Comparison of ENCODE assay signal across 15 mouse cellular contexts in the genomic region with DNA sequence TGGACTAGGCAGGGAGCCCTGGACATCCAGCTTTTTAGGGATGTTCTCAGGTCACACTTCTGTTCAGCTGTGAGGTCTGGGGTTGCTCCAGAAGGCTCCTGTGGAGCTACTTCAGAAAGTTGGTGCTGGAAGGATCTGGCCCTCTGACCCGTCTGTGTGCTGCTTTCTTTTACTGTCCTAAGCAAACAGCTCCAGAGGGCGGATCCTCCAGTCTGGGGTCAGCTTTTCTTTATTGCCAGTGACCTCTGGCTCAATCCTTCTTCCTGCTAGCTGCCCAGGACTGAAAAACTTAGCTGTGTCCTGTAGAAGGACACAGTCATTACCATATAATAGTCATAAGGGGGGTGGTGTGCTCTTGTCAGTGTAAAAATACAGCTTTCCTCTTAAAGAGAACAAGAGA. TPM values are rescaled to one million over a fixed set of nuclear protein-coding genes. Genes with fewer than 3 reads are reported as not detected.
DNase-seq lines count a peak whose midpoint lies in the region; ATAC-seq lines count a peak whose summit lies in the region.
"Had no signal": no experiment of that assay in that cellular context is flagged by ENCODE, and none has a peak within 500 bp of the region (broad histone marks: within the 10 kb centered on the region; RNA-seq: fewer than 3 reads in every experiment).

No protein-coding gene starts in this region.

- no peak overlapping the region for H3K4me2 ChIP-seq in kidney, embryonic 15.5 days
- no peak overlapping the region for H3K4me2 ChIP-seq in midbrain, embryonic 11.5 days
- no peak overlapping the region for H3K4me2 ChIP-seq in midbrain, embryonic 14.5 days (ENCODE audit: low read length)
- H3K4me2 ChIP-seq: forebrain, embryonic 12.5 days; hindbrain, embryonic 15.5 days had no signal

- no peaks in the 10 kb centered on the region for H3K36me3 ChIP-seq in kidney, embryonic 15.5 days
- H3K36me3 ChIP-seq in midbrain, embryonic 11.5 days (ENCODE audit: control insufficient read depth, insufficient read depth, low read length), result no peaks in the 10 kb centered on the region
- H3K36me3 ChIP-seq in midbrain, embryonic 14.5 days (ENCODE audit: control insufficient read depth, insufficient read depth, low read length), result no peaks in the 10 kb centered on the region
- H3K36me3 ChIP-seq: forebrain, embryonic 12.5 days; hindbrain, embryonic 15.5 days had no signal

- H3K27ac ChIP-seq in kidney, embryonic 15.5 days, result peak overlapping the region; percentile 86; the same call in 1 of the 2 replicates
- H3K27ac ChIP-seq in midbrain, embryonic 11.5 days (ENCODE audit: low read depth, low read length), result no peak overlapping the region
- H3K27ac ChIP-seq in midbrain, embryonic 14.5 days (replicated peaks; ENCODE audit: low read depth, low read length), result no peak overlapping the region
- H3K27ac ChIP-seq: forebrain, embryonic 12.5 days; hindbrain, embryonic 15.5 days had no signal

- ATAC-seq in kidney, embryonic 15.5 days (replicated peaks; ENCODE audit: low FRiP score), result no peak
- ATAC-seq in midbrain, embryonic 11.5 days (ENCODE audit: low FRiP score), result no peak
- no peak for ATAC-seq in midbrain, embryonic 14.5 days (ENCODE audit: low FRiP score, low TSS enrichment)

- H3K9ac ChIP-seq in kidney, embryonic 15.5 days, result no peak overlapping the region
- no peak overlapping the region for H3K9ac ChIP-seq in midbrain, embryonic 11.5 days (ENCODE audit: low read length)
- no peak overlapping the region for H3K9ac ChIP-seq in midbrain, embryonic 14.5 days (replicated peaks; ENCODE audit: low read length)
- H3K9ac ChIP-seq: forebrain, embryonic 12.5 days; hindbrain, embryonic 15.5 days had no signal

- 16% methylated on average over 2 of the region's 2 CpGs for WGBS in kidney, embryonic 15.5 days
- 12% methylated on average over 2 of the region's 2 CpGs for WGBS in midbrain, embryonic 11.5 days
- 19% methylated on average over 2 of the region's 2 CpGs for WGBS in midbrain, embryonic 14.5 days

- peak; percentile 28 for DNase-seq in adrenal gland, postnatal 14 days
- no peak for DNase-seq in adrenal gland, adult 8-10 months
- no peak for DNase-seq in kidney, adult 11 months
- DNase-seq in midbrain, embryonic 11.5 days (ENCODE audit: low spot score, missing footprints), result peak; percentile 81
- no peak for DNase-seq in midbrain, embryonic 14.5 days
- no peak for DNase-seq in frontal cortex, postnatal 25 days (ENCODE audit: low spot score in 2 of 2)
- DNase-seq in T-cell, adult 2 months (ENCODE audit: low spot score), result no peak
- DNase-seq: cerebellum, adult 11 months; gastrocnemius, postnatal 14 days had no signal

- peaks cover 71% of the 10 kb centered on the region for H3K4me1 ChIP-seq in kidney, embryonic 15.5 days
- peaks cover 19% of the 10 kb centered on the region for H3K4me1 ChIP-seq in midbrain, embryonic 11.5 days (ENCODE audit: control insufficient read depth, insufficient read depth, low read length)
- peaks cover 6% of the 10 kb centered on the region; the same call in 1 of the 2 replicates for H3K4me1 ChIP-seq in midbrain, embryonic 14.5 days (ENCODE audit: control insufficient read depth, insufficient read depth, low read length)

- no peaks in the 10 kb centered on the region for H3K27me3 ChIP-seq in kidney, embryonic 15.5 days
- no peaks in the 10 kb centered on the region for H3K27me3 ChIP-seq in midbrain, embryonic 11.5 days (ENCODE audit: control insufficient read depth, insufficient read depth, low read length)
- H3K27me3 ChIP-seq in midbrain, embryonic 14.5 days (ENCODE audit: control insufficient read depth, insufficient read depth, low read length), result no peaks in the 10 kb centered on the region
- H3K27me3 ChIP-seq: forebrain, embryonic 12.5 days; hindbrain, embryonic 15.5 days had no signal

- H3K9me3 ChIP-seq in kidney, embryonic 15.5 days (replicated peaks), result no peaks in the 10 kb centered on the region
- H3K9me3 ChIP-seq in midbrain, embryonic 11.5 days (ENCODE audit: control insufficient read depth, low read length), result no peaks in the 10 kb centered on the region
- no peaks in the 10 kb centered on the region for H3K9me3 ChIP-seq in midbrain, embryonic 14.5 days (ENCODE audit: control insufficient read depth, low read length)
- H3K9me3 ChIP-seq: forebrain, embryonic 12.5 days; hindbrain, embryonic 15.5 days had no signal

- no peak overlapping the region for H3K4me3 ChIP-seq in kidney, embryonic 15.5 days (replicated peaks)
- no peak overlapping the region for H3K4me3 ChIP-seq in midbrain, embryonic 11.5 days (ENCODE audit: low read depth, low read length)
- H3K4me3 ChIP-seq in midbrain, embryonic 14.5 days (replicated peaks; ENCODE audit: low read depth, low read length), result no peak overlapping the region
- H3K4me3 ChIP-seq: forebrain, embryonic 12.5 days; hindbrain, embryonic 15.5 days had no signal

RNA-seq across cellular contexts. Expression of a gene that starts 24.1 kb away (rescaled TPM):
- 50.4 and 53.1 TPM in 2 replicates for total RNA-seq in adrenal gland, postnatal 14 days (2021)
- total RNA-seq in adrenal gland, adult 8-10 months (2022), result 100 to 1,000 TPM in 2 of 4 experiments, 10 to 100 TPM in 2; 59.0 to 203 (median 126) TPM
- 16.5 and 16.8 TPM in 2 replicates for polyA plus RNA-seq in kidney, embryonic 15.5 days (2015; fragmentation: Nextera tagmentation; extraction: Ambion mirVana)
- polyA plus RNA-seq in midbrain, embryonic 11.5 days (2014; fragmentation: Nextera tagmentation; extraction: Ambion mirVana), result 9.0 and 9.7 TPM in 2 replicates
- polyA plus RNA-seq in midbrain, embryonic 14.5 days (2014; fragmentation: Nextera tagmentation; extraction: Ambion mirVana), result 11.4 and 15.4 TPM in 2 replicates

RNA-seq across cellular contexts. Expression of a gene that starts 59.1 kb away (rescaled TPM):
- total RNA-seq in adrenal gland, postnatal 14 days (2021), result not detected in 2 replicates
- total RNA-seq in adrenal gland, adult 8-10 months (2022), result not detected
- not detected in 2 replicates for polyA plus RNA-seq in kidney, embryonic 15.5 days (2015; fragmentation: Nextera tagmentation; extraction: Ambion mirVana)
- not detected in 2 replicates for polyA plus RNA-seq in midbrain, embryonic 11.5 days (2014; fragmentation: Nextera tagmentation; extraction: Ambion mirVana)
- polyA plus RNA-seq in midbrain, embryonic 14.5 days (2014; fragmentation: Nextera tagmentation; extraction: Ambion mirVana), result not detected in 2 replicates
- total RNA-seq: adrenal gland, postnatal 4 days; gastrocnemius, postnatal 14 days; left cerebral cortex, postnatal 36 days had no signal
- polyA plus RNA-seq: forebrain, embryonic 12.5 days; hindbrain, embryonic 15.5 days; urinary bladder, adult 2 months had no signal

Comparison
In these comparisons a context has a peak if more than half of its experiments do, and no peak if none do; other contexts are left out.
1. DNase-seq: peak in adrenal gland, postnatal 14 days (single experiment) and midbrain, embryonic 11.5 days (single experiment); none in adrenal gland, adult 8-10 months (single experiment), kidney, adult 11 months (single experiment), midbrain, embryonic 14.5 days (single experiment), frontal cortex, postnatal 25 days (0 of 2) and T-cell, adult 2 months (single experiment).